Mouse (Mus musculus) intestine, postnatal 0 days (tissue): ENCODE data around the gene Gnptg. TPM values are rescaled to one million over a fixed set of nuclear protein-coding genes. Genes with fewer than 3 reads are reported as not detected.
"Not testable (repeated sequence)": the region's sequence is repeated elsewhere in the genome, so short reads cannot be mapped to it uniquely, and the experiment has no call there.

Experiments
- ATAC-seq: fragments of 200-750 bp; cut with Nextera tagmentation; 2 replicates; pipeline ENCODE4 v1.8.0; 2017; ENCODE audit warnings: mild to moderate bottlenecking, moderate TSS enrichment, moderate library complexity
- H3K27ac ChIP-seq: fragments of 300-500 bp; sonication (generic); 2 replicates; pipeline ENCODE4 v1.5.1; 2014; ENCODE audit warnings: mild to moderate bottlenecking, low read depth, low read length, moderate library complexity
- H3K27me3 ChIP-seq: fragments of 300-500 bp; sonication (generic); replicated peaks from 2 replicates; pipeline ENCODE4 v1.6.1; 2014; ENCODE audit warnings: low read length, mixed read lengths; ENCODE audit not compliant: control insufficient read depth, insufficient read depth
- H3K36me3 ChIP-seq: fragments of 300-500 bp; sonication (generic); 2 replicates; pipeline ENCODE4 v1.6.1; 2014; ENCODE audit warnings: mild to moderate bottlenecking, moderate library complexity; ENCODE audit not compliant: control insufficient read depth, insufficient read depth
- H3K4me1 ChIP-seq: fragments of 300-500 bp; sonication (generic); replicated peaks from 2 replicates; pipeline ENCODE4 v1.6.1; 2014; ENCODE audit warnings: antibody characterized with exemption, low read length, mixed read lengths; ENCODE audit not compliant: control insufficient read depth, insufficient read depth
- H3K4me2 ChIP-seq: fragments of 300-500 bp; sonication (generic); replicated peaks from 2 replicates; pipeline ENCODE4 v1.6.1; 2014; ENCODE audit warnings: low read depth, mild to moderate bottlenecking, moderate library complexity
- H3K4me3 ChIP-seq: fragments of 300-500 bp; sonication (generic); 2 replicates; pipeline ENCODE4 v1.5.1; 2014; ENCODE audit warnings: low read depth, low read length
- H3K9ac ChIP-seq: fragments of 300-500 bp; sonication (generic); 2 replicates; pipeline ENCODE4 v1.6.1; 2014; ENCODE audit warnings: mild to moderate bottlenecking, low read depth, low read length
- H3K9me3 ChIP-seq: fragments of 300-500 bp; sonication (generic); 2 replicates; pipeline ENCODE4 v1.6.1; 2016; ENCODE audit warnings: mixed run types; ENCODE audit not compliant: control insufficient read depth
- CTCF ChIP-seq: sonication (generic); IDR thresholded peaks from 2 replicates; pipeline ENCODE4 v1.5.1; 2016; ENCODE audit warnings: low read depth, mild to moderate bottlenecking, control low read depth, antibody characterized with exemption, moderate library complexity
- WGBS: fragments of 180-500 bp; shearing (Covaris S2); extraction: QIAGEN DNeasy Blood & Tissue Kit; methylation state at CpG from one replicate; pipeline ENCODE4 v1.1.7; 2014; 5-methylcytosine and 5-hydroxymethylcytosine counted together
- polyA plus RNA-seq: library from polyadenylated mRNA; unstranded; fragments of >200 nt; fragmentation: Nextera tagmentation; extraction: Ambion mirVana; gene quantifications from 2 replicates; pipeline ENCODE4 v1.2.1, GENCODE M21; 2015

Gene Gnptg
- polyA plus RNA-seq, 1 experiment from 2014 or later: 41.0 TPM

DNA sequence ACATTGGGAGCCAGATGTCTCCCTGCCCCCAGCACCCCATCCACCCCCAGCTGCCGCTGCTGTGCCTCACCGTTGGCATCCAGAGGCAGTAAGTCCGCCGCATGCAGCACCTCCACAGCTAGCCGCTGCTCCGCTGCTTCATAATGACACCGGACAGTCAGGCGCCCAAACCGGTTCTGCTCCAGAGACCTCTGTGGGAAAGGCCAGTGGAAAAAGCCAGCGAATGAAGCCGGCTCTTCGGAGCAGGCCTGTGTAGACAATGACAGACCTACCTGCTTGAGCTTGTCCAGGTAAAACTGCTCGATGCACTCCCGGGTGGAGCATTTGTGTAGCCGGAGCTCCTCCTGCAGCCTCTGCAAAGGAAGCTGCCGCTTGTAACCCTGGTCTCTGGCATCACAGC, 4.3 kb upstream of the Gnptg start:
- no peak overlapping the region for H3K4me2 ChIP-seq
- H3K27ac ChIP-seq: no peak overlapping the region
- 78% methylated on average over 16 of the region's 16 CpGs for WGBS
- peaks cover 19% of the 10 kb centered on the region for H3K36me3 ChIP-seq
- H3K4me1 ChIP-seq: peaks cover 3% of the 10 kb centered on the region; the same call in 1 of the 2 replicates
- ATAC-seq: no peak
- H3K9me3 ChIP-seq: no peaks in the 10 kb centered on the region
- H3K27me3 ChIP-seq: no peaks in the 10 kb centered on the region
- TF ChIP-seq CTCF: no peak
- H3K9ac ChIP-seq: no peak overlapping the region
- H3K4me3 ChIP-seq: no peak overlapping the region

DNA sequence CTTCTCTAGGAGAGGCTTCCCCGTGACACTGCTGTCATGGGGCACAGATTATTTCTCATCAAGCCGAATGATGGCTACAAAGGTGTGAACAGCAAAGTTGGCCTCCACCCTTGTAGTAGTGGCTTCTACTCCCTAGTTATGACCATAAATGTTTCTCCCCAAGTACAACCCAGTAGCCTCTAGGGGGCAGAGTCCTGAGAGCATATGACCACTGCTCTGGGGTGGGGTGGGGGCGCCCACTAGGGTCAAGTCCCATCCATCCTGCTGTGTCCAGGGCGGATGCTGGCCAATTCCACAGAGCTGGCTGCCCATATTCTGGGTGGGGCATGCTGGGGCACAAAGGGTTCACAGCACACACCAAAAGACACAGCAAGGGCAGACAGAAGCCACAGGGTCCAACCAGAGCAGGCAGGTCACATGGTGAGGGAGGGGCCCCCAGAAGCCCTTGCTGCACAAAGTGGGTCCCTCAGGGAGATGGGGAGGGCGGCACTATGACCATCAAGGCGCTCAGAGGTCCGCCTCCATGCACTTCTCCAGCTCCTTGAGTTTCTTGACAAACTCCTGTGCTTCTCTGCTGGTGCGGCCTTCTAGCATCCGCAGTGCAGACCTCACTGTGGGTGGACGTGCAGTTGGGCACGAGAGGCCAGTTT, 3.3 kb upstream of the Gnptg start:
- no peak overlapping the region for H3K4me2 ChIP-seq
- H3K27ac ChIP-seq: no peak overlapping the region
- TF ChIP-seq CTCF: peak; percentile 35; the same call in 1 of the 2 replicates
- 84% methylated on average over 11 of the region's 11 CpGs for WGBS
- peaks cover 3% of the 10 kb centered on the region; the same call in 1 of the 2 replicates for H3K4me1 ChIP-seq
- H3K36me3 ChIP-seq: peaks cover 19% of the 10 kb centered on the region
- ATAC-seq: no peak
- H3K27me3 ChIP-seq: no peaks in the 10 kb centered on the region
- H3K9ac ChIP-seq: no peak overlapping the region
- no peaks in the 10 kb centered on the region for H3K9me3 ChIP-seq
- H3K4me3 ChIP-seq: no peak overlapping the region

DNA sequence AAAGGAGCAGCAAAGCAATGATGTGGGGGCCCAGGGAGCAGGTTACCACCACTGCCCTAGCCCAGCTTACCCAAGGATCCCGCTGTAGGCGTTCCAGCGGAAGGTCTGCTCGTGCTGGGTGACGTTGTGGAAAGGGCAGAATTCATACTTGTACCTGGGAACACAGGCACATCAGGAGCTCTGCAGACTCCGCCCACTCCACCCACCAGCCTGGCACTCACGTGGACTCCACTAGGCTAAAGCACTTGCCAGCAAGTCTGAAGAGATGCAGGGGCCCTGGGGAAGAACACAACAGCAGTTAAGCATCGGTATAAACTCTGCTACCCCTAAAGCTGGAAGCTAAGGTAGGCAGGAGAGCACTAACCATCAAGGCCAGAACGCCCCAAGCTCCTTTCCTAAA, 4.3 kb downstream of the Gnptg start:
- Histone ChIP-seq H3K4me3 (no peak overlapping the region), H3K9me3 (no peaks in the 10 kb centered on the region), H3K4me2 (no peak overlapping the region), H3K4me1 (peaks cover 3% of the 10 kb centered on the region; the same call in 1 of the 2 replicates), H3K27me3 (no peaks in the 10 kb centered on the region), H3K9ac (no peak overlapping the region), H3K27ac (no peak overlapping the region), H3K36me3 (peaks cover 30% of the 10 kb centered on the region)
- no peak for ATAC-seq
- WGBS: 84% methylated on average over 9 of the region's 9 CpGs
- TF ChIP-seq CTCF: no peak

DNA sequence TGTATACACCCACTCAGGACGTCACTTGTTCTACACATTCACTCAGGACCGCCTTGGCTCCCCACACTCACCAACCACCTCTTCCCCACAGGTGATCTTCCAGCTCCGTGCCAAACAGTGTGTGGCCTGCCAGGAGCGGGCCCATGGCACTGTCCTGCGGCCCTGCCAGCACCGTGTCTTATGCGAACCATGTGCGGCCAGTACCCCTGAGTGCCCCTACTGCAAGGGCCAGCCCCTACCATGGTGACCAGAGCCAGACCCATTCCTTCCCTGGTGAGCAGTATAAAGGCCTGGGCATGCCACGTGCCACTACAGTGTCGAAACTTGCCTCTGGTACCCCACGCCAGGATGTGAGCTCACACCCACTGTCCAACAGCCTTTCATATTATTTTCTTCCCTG, 8.3 kb downstream of the Gnptg start:
- not testable (repeated sequence) for H3K4me1 ChIP-seq, H3K4me3 ChIP-seq, H3K27me3 ChIP-seq, H3K4me2 ChIP-seq, H3K9ac ChIP-seq, H3K9me3 ChIP-seq, H3K27ac ChIP-seq, ATAC-seq
- peaks cover 41% of the 10 kb centered on the region for H3K36me3 ChIP-seq
- 90% methylated on average over 5 of the region's 11 CpGs for WGBS

DNA sequence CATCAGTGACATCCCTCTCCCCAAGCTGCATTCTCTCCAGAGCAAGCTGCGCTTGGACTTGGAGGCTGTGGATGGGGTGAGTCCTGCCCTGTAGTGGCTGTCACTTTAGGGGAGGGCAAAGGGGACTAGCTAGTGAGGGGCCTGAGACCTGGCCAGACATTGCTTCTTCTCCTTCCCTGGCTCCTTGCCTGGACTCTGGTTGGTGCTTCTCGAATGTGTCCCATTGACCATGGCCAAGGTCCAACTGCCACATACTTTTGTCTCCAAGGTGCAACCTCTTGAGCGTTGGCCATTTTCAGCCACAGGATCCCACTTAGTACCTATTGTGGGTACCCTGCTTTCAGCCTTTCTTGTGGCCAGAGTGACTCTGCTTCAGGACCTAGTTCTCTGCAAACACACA, 9.2 kb downstream of the Gnptg start:
- no peaks in the 10 kb centered on the region for H3K27me3 ChIP-seq
- WGBS: 86% methylated on average over 3 of the region's 3 CpGs
- no peak overlapping the region for H3K9ac ChIP-seq
- H3K36me3 ChIP-seq: peaks cover 40% of the 10 kb centered on the region
- H3K9me3 ChIP-seq: no peaks in the 10 kb centered on the region
- H3K27ac ChIP-seq: no peak overlapping the region
- H3K4me1 ChIP-seq: no peaks in the 10 kb centered on the region
- no peak for TF ChIP-seq CTCF
- no peak overlapping the region for H3K4me2 ChIP-seq
- ATAC-seq: no peak
- H3K4me3 ChIP-seq: no peak overlapping the region

GRCm38 (mm10) chr17:25230014-25230655, 9.8 kb downstream of the Gnptg start:
- peaks cover 37% of the 10 kb centered on the region for H3K36me3 ChIP-seq
- ATAC-seq: peak; percentile 62; the same call in 1 of the 2 replicates
- H3K4me2 ChIP-seq, H3K9ac ChIP-seq, H3K27me3 ChIP-seq, H3K27ac ChIP-seq, H3K4me3 ChIP-seq, H3K4me1 ChIP-seq, H3K9me3 ChIP-seq: not testable (repeated sequence)
- WGBS: 77% methylated on average over 12 of the region's 17 CpGs
